Mouse (Mus musculus) stomach, postnatal 0 days (tissue): Measurements from ENCODE around the gene Pkib.

Experiments used
- CTCF ChIP-seq: IDR thresholded peaks from 2 replicates; pipeline ENCODE4 v1.5.1; 2016; ENCODE audit warnings: antibody characterized with exemption, low read depth, mild to moderate bottlenecking, moderate library complexity
- EP300 ChIP-seq: optimal IDR thresholded peaks from 2 replicates; pipeline ENCODE3; 2016; ENCODE audit warnings: antibody characterized with exemption

DNA sequence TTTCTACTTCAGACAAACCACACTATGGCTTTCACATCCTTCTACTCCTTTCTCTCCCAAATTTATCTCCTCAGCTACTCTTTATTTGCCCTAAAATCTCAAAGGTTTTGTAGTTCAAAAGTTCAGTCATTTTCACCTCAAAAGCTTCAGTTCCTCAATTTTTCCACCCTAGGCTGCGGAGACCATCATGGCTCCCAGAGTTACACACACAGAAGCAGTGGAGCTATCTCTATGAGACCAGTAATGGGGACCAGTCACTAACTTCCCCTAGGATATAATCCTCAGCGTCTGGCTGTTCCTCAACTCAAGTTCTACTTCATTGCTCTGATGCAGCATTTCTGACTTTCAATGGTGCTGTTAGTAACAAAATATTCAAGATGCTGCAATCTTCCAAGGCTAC lies 127.2 kb downstream of the Pkib start:
- no peak for TF ChIP-seq CTCF
- TF ChIP-seq EP300: no peak
